Mouse (Mus musculus): ENCODE measurements at regions not wholly inside any gene's neighbourhood (a gene's known extent, or its start where the extent isn't known, plus 50 kb on each side); places are given as distances from the start of the nearest gene placed in this dataset.

DNA sequence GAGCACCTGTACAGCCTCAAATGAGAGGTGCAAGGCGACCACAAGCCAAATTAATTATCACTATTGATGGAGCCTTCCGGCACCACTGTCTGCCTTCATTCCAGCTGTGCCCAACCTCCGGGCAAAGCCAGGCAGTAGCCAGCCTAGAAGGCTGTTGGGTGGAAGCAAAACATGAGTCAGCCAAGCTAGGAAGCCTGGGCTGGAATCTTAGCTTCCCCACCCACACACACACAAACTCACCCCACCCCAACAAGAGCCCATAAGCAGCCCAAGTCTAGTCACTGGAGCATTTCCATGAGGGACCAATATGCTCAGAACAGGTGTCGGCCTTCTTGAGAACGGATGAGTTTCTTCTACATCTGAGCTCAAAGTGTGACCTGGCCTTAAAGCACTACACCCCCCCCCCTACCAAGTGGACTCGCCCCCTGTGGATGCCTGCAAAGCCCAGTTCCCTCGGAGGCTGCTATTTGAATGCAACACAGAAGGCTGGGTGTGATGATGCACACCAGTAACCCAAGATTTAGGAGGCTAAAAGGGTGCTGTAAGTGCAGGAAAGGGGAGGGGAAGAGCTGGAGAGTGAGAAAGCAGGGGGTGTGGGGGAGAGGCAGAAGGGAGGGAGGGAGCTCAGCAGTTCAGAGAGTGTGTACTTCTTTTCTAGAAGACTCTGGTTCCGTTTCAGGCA lies 200.1 kb downstream of the Bcor start:
- in situ Hi-C loops (cut with MboI; ENCODE audit: low pct_unique_long_range_greater_than_20kb in 1 of 2, low sequenced_read_pairs in 2 of 2, unreplicated experiment in 1 of 2): no loop called here

DNA sequence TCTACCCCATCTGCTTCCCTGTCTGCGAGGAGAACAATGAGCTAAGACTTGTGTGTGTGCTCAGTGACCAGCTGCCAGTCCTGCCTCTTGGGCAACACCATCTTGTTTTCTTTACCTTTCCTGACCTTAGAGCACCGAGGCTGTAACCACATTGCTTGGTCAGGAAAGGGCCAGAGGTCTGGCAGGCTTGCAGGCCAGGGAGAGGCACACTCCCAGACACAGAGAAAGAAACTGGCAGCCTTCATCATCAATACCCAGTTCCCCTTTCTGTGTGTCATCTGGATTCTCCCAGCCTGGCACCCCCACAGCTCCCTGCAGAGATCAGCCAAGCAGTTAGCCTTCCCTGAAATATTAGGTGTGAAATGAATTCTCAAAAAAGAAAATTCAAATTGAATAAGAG lies 198.8 kb downstream of the Bcor start:
- in situ Hi-C loops (cut with MboI; ENCODE audit: low pct_unique_long_range_greater_than_20kb in 1 of 2, low sequenced_read_pairs in 2 of 2, unreplicated experiment in 1 of 2): no loop called here

- in situ Hi-C loops (cut with MboI; ENCODE audit: low pct_unique_long_range_greater_than_20kb in 1 of 2, low sequenced_read_pairs in 2 of 2, unreplicated experiment in 1 of 2): no loop called here
Observed at GRCm38 (mm10) chrX:11964428-11964827, 195.7 kb downstream of the Bcor start.

DNA sequence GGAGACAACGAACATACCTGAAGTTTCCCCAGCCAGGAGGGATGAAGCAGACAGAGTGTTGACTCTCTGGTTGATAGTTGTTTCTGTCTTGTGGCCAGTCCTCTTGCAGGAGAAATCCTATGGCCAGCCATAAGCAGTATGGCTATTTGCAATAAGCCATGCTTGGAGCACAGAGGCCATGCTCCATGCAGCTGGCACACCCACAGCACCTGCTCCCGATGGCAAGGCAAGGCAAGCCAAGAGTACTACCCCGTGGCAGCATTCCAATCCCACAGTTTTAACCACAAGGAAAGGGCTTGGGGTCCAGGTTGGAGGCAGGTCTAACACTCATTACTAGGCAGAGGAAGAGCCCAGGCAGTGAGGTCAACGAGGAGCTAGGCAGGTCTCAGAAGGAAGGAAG lies 181.5 kb downstream of the Bcor start:
- in situ Hi-C loops (cut with MboI; ENCODE audit: low pct_unique_long_range_greater_than_20kb in 1 of 2, low sequenced_read_pairs in 2 of 2, unreplicated experiment in 1 of 2): no loop called here

DNA sequence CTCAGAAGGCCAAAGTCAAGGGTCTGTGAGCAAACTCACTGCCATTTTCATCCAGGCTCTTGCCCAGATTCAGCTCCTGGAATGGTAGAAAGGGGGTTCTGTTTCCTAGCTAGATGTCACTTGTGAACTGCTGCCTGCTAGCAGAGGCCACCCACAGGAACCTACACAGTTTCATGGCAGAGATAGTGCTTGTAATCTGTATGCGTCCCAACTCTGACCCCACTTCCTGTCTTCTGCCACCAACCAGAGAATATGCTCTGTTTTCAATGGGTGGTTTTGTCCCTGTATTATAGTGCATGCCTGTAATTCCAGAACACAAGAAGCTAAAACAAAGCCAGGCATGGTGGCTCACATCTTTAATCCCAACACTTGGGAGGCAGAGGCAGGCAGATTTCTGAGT lies 176.9 kb downstream of the Bcor start:
- in situ Hi-C loops (cut with MboI; ENCODE audit: low pct_unique_long_range_greater_than_20kb in 1 of 2, low sequenced_read_pairs in 2 of 2, unreplicated experiment in 1 of 2): no loop called here

Measured in mouse embryonic stem cell (cell line).